Comparison of ENCODE assay signal across 19 mouse cellular contexts in genomic region chr6:88233996-88234395, GRCm38 (mm10). TPM values are rescaled to one million over a fixed set of nuclear protein-coding genes. Genes with fewer than 3 reads are reported as not detected.
DNase-seq lines count a peak whose midpoint lies in the region; ATAC-seq and TF ChIP-seq lines count a peak whose summit lies in the region.
"Had no signal": no experiment of that assay in that cellular context is flagged by ENCODE, and none has a peak within 500 bp of the region (broad histone marks: within the 10 kb centered on the region; RNA-seq: fewer than 3 reads in every experiment).

No protein-coding gene starts in this region.

- H3K9me3 ChIP-seq in intestine, embryonic 16.5 days (ENCODE audit: control insufficient read depth, low read length), result no peaks in the 10 kb centered on the region
- H3K9me3 ChIP-seq in stomach, postnatal 0 days (ENCODE audit: control insufficient read depth, low read length), result no peaks in the 10 kb centered on the region
- H3K9me3 ChIP-seq in heart, embryonic 10.5 days, result no peaks in the 10 kb centered on the region
- H3K9me3 ChIP-seq: limb, embryonic 12.5 days; midbrain, embryonic 15.5 days; neural tube, embryonic 12.5 days had no signal

- peaks cover 2% of the 10 kb centered on the region; the same call in 1 of the 2 replicates for H3K27me3 ChIP-seq in intestine, embryonic 16.5 days (replicated peaks; ENCODE audit: control insufficient read depth, insufficient read depth, low read length)
- H3K27me3 ChIP-seq in kidney, adult 2 months (replicated peaks; ENCODE audit: control insufficient read depth, insufficient read depth, low read length), result no peaks in the 10 kb centered on the region
- H3K27me3 ChIP-seq in stomach, postnatal 0 days (ENCODE audit: control insufficient read depth, insufficient read depth, low read length), result no peaks in the 10 kb centered on the region
- peaks cover 99% of the 10 kb centered on the region for H3K27me3 ChIP-seq in heart, embryonic 10.5 days (ENCODE audit: insufficient read depth, poor library complexity, severe bottlenecking)

- peaks cover 8% of the 10 kb centered on the region for H3K4me1 ChIP-seq in intestine, embryonic 16.5 days (ENCODE audit: control insufficient read depth, insufficient read depth, low read length)
- no peaks in the 10 kb centered on the region for H3K4me1 ChIP-seq in kidney, adult 2 months (ENCODE audit: control insufficient read depth, insufficient read depth, low read length)
- H3K4me1 ChIP-seq in stomach, postnatal 0 days (replicated peaks; ENCODE audit: control insufficient read depth, insufficient read depth), result no peaks in the 10 kb centered on the region
- H3K4me1 ChIP-seq in heart, embryonic 10.5 days, result peaks cover 27% of the 10 kb centered on the region

- peak; percentile 54 for DNase-seq in kidney, adult 2 months
- peak; percentile 32 to 48 for DNase-seq in kidney, postnatal 36 days
- DNase-seq in stomach, postnatal 0 days (ENCODE audit: low spot score), result peak; percentile 29
- no peak for DNase-seq in heart, embryonic 10.5 days (ENCODE audit: low spot score)
- DNase-seq in cerebellum, adult 18-20 months, result no peak
- DNase-seq: cerebellum, postnatal 36 days; heart, adult 18-20 months; layer of hippocampus, postnatal 36 days; thymus, postnatal 4 days had no signal

- 65% methylated on average over 8 of the region's 8 CpGs for WGBS in intestine, embryonic 16.5 days
- WGBS in kidney, adult 2 months, result 72% methylated on average over 8 of the region's 8 CpGs
- 55% methylated on average over 8 of the region's 8 CpGs for WGBS in stomach, postnatal 0 days
- WGBS in heart, embryonic 10.5 days, result 69% methylated on average over 8 of the region's 8 CpGs

- no peak for TF ChIP-seq POLR2A in kidney, adult 2 months (IDR thresholded peaks at IDR 0.05; ENCODE audit: low read depth, low read length)

- TF ChIP-seq CTCF in kidney, adult 2 months (conservative IDR thresholded peaks at IDR 0.05; ENCODE audit: insufficient read depth, insufficient read length, low read depth, low read length), result no peak
- no peak for TF ChIP-seq CTCF in stomach, postnatal 0 days (IDR thresholded peaks at IDR 0.05; ENCODE audit: low read depth)

- no peak for TF ChIP-seq EP300 in stomach, postnatal 0 days (optimal IDR thresholded peaks at IDR 0.05)

- H3K4me2 ChIP-seq in intestine, embryonic 16.5 days (ENCODE audit: low read depth, low read length), result no peak overlapping the region
- no peak overlapping the region for H3K4me2 ChIP-seq in stomach, postnatal 0 days (replicated peaks; ENCODE audit: low read depth)
- H3K4me2 ChIP-seq: limb, embryonic 12.5 days; midbrain, embryonic 15.5 days; neural tube, embryonic 12.5 days had no signal

- H3K36me3 ChIP-seq in intestine, embryonic 16.5 days (ENCODE audit: control insufficient read depth, insufficient read depth, low read length), result no peaks in the 10 kb centered on the region
- no peaks in the 10 kb centered on the region for H3K36me3 ChIP-seq in kidney, adult 2 months (ENCODE audit: control insufficient read depth, insufficient read depth, low read length)
- no peaks in the 10 kb centered on the region for H3K36me3 ChIP-seq in stomach, postnatal 0 days (ENCODE audit: control insufficient read depth, insufficient read depth, low read length)
- no peaks in the 10 kb centered on the region for H3K36me3 ChIP-seq in heart, embryonic 10.5 days
- H3K36me3 ChIP-seq: limb, embryonic 12.5 days; midbrain, embryonic 15.5 days; neural tube, embryonic 12.5 days had no signal

- H3K4me3 ChIP-seq in intestine, embryonic 16.5 days (ENCODE audit: low read length), result no peak overlapping the region
- no peak overlapping the region for H3K4me3 ChIP-seq in kidney, adult 2 months (ENCODE audit: insufficient read depth, low read depth, low read length)
- H3K4me3 ChIP-seq in stomach, postnatal 0 days (ENCODE audit: low read depth, low read length), result no peak overlapping the region
- H3K4me3 ChIP-seq in heart, embryonic 10.5 days, result no peak overlapping the region
- H3K4me3 ChIP-seq: limb, embryonic 12.5 days; midbrain, embryonic 15.5 days; neural tube, embryonic 12.5 days had no signal

- peak; percentile 66 for ATAC-seq in intestine, embryonic 16.5 days
- ATAC-seq in stomach, postnatal 0 days (ENCODE audit: low FRiP score, low TSS enrichment), result peak; percentile 44; the same call in 1 of the 2 replicates
- ATAC-seq in inflammation-experienced regulatory T-cells, adult 6 months, result no peak
- ATAC-seq: midbrain, embryonic 15.5 days had no signal

- H3K9ac ChIP-seq in intestine, embryonic 16.5 days (ENCODE audit: low read depth, low read length), result no peak overlapping the region
- no peak overlapping the region for H3K9ac ChIP-seq in stomach, postnatal 0 days (ENCODE audit: low read length)
- H3K9ac ChIP-seq: limb, embryonic 12.5 days; midbrain, embryonic 15.5 days; neural tube, embryonic 12.5 days had no signal

- no peak overlapping the region for H3K27ac ChIP-seq in intestine, embryonic 16.5 days (ENCODE audit: low read length)
- no peak overlapping the region; the same call in 1 of the 2 replicates for H3K27ac ChIP-seq in kidney, adult 2 months (ENCODE audit: insufficient read depth, low read depth, low read length)
- no peak overlapping the region for H3K27ac ChIP-seq in stomach, postnatal 0 days (replicated peaks)
- no peak overlapping the region for H3K27ac ChIP-seq in heart, embryonic 10.5 days
- H3K27ac ChIP-seq: limb, embryonic 12.5 days; macrophage; midbrain, embryonic 15.5 days; neural tube, embryonic 12.5 days had no signal

RNA-seq across cellular contexts. Expression of gene Dnajb8, which starts 11.9 kb away (rescaled TPM):
- polyA plus RNA-seq in intestine, embryonic 16.5 days (2015; fragmentation: Nextera tagmentation; extraction: Ambion mirVana), result not detected in 2 replicates
- 0.10 TPM in 1 of 2 replicates, not detected in the other for polyA plus RNA-seq in kidney, adult 2 months (2012; rRNA removed)
- not detected in 2 replicates for polyA plus RNA-seq in stomach, postnatal 0 days (2015; fragmentation: Nextera tagmentation; extraction: Ambion mirVana)
- polyA plus RNA-seq in inflammation-experienced regulatory T-cells, adult 6 months (2017; shearing (Covaris generic)), result not detected
- not detected in 2 replicates for polyA plus RNA-seq in heart, embryonic 10.5 days (2016; fragmentation: Nextera tagmentation; extraction: Ambion mirVana)
- polyA plus RNA-seq: embryonic facial prominence, embryonic 14.5 days; forebrain, embryonic 11.5 days; heart, postnatal 0 days; limb, embryonic 12.5 days; macrophage; midbrain, embryonic 15.5 days; neural tube, embryonic 12.5 days; small intestine, adult 2 months had no signal

RNA-seq across cellular contexts. Expression of gene Gata2, which starts 40.3 kb away (rescaled TPM):
- 4.2 and 4.7 TPM in 2 replicates for polyA plus RNA-seq in intestine, embryonic 16.5 days (2015; fragmentation: Nextera tagmentation; extraction: Ambion mirVana)
- 36.9 and 37.4 TPM in 2 replicates for polyA plus RNA-seq in kidney, adult 2 months (2012; rRNA removed)
- polyA plus RNA-seq in stomach, postnatal 0 days (2015; fragmentation: Nextera tagmentation; extraction: Ambion mirVana), result 3.3 and 3.4 TPM in 2 replicates
- not detected for polyA plus RNA-seq in inflammation-experienced regulatory T-cells, adult 6 months (2017; shearing (Covaris generic))
- 24.5 and 24.8 TPM in 2 replicates for polyA plus RNA-seq in heart, embryonic 10.5 days (2016; fragmentation: Nextera tagmentation; extraction: Ambion mirVana)

Comparison
In these comparisons a context has a peak if more than half of its experiments do, and no peak if none do; other contexts are left out.
1. DNase-seq: peak in kidney, adult 2 months (single experiment), kidney, postnatal 36 days (2 of 2) and stomach, postnatal 0 days (single experiment); none in heart, embryonic 10.5 days (single experiment) and cerebellum, adult 18-20 months (0 of 2).